Comparison of ENCODE assay signal across 23 mouse cellular contexts in genomic region chr12:9881953-9882623, GRCm38 (mm10).
DNase-seq lines count a peak whose midpoint lies in the region; ATAC-seq lines count a peak whose summit lies in the region.
"Had no signal": no experiment of that assay in that cellular context is flagged by ENCODE, and none has a peak within 500 bp of the region (broad histone marks: within the 10 kb centered on the region; RNA-seq: fewer than 3 reads in every experiment).

No protein-coding gene starts in this region.

- no peak overlapping the region for H3K27ac ChIP-seq in limb, embryonic 13.5 days
- no peak overlapping the region for H3K27ac ChIP-seq in limb, embryonic 10.5 days
- H3K27ac ChIP-seq in midbrain, embryonic 13.5 days = no peak overlapping the region
- no peak overlapping the region for H3K27ac ChIP-seq in kidney, embryonic 15.5 days
- H3K27ac ChIP-seq: embryonic facial prominence, embryonic 13.5 days; embryonic facial prominence, embryonic 15.5 days; forebrain, embryonic 13.5 days; forebrain, embryonic 15.5 days had no signal

- H3K9me3 ChIP-seq in limb, embryonic 13.5 days = no peaks in the 10 kb centered on the region
- H3K9me3 ChIP-seq in limb, embryonic 10.5 days (replicated peaks) = no peaks in the 10 kb centered on the region
- H3K9me3 ChIP-seq in midbrain, embryonic 13.5 days = no peaks in the 10 kb centered on the region
- no peaks in the 10 kb centered on the region for H3K9me3 ChIP-seq in kidney, embryonic 15.5 days (replicated peaks)
- H3K9me3 ChIP-seq: embryonic facial prominence, embryonic 13.5 days; embryonic facial prominence, embryonic 15.5 days; forebrain, embryonic 13.5 days; forebrain, embryonic 15.5 days had no signal

- no peak for DNase-seq in limb, embryonic 10.5 days (ENCODE audit: low spot score)
- peak; percentile 34 for DNase-seq in 3T3-L1 (ENCODE audit: low read depth, low spot score)
- peak; percentile 43 for DNase-seq in fat pad, adult 2 months (ENCODE audit: extremely low read depth, low read depth, low spot score)
- DNase-seq in large intestine, adult 2 months (ENCODE audit: low read depth, low spot score) = peak; percentile 37
- DNase-seq in layer of hippocampus, adult 11-12 months (ENCODE audit: low spot score) = no peak
- DNase-seq: adrenal gland, adult 8-10 months; adrenal gland, postnatal 14 days; adrenal gland, postnatal 36 days; cerebellum, adult 11-12 months; cerebellum, adult 2 months; cerebellum, adult 9-10 months; cerebellum, postnatal 10 days; cerebellum, postnatal 25 days; embryo, embryonic 11 days; forebrain, postnatal 0 days had no signal

- H3K9ac ChIP-seq in limb, embryonic 13.5 days = no peak overlapping the region
- H3K9ac ChIP-seq in midbrain, embryonic 13.5 days (replicated peaks) = no peak overlapping the region
- no peak overlapping the region for H3K9ac ChIP-seq in kidney, embryonic 15.5 days
- H3K9ac ChIP-seq: embryonic facial prominence, embryonic 13.5 days; embryonic facial prominence, embryonic 15.5 days; forebrain, embryonic 13.5 days; forebrain, embryonic 15.5 days; forebrain, postnatal 0 days had no signal

- H3K4me2 ChIP-seq in limb, embryonic 13.5 days (replicated peaks) = no peak overlapping the region
- H3K4me2 ChIP-seq in midbrain, embryonic 13.5 days (replicated peaks) = no peak overlapping the region
- H3K4me2 ChIP-seq in kidney, embryonic 15.5 days = no peak overlapping the region
- H3K4me2 ChIP-seq: embryonic facial prominence, embryonic 13.5 days; embryonic facial prominence, embryonic 15.5 days; forebrain, embryonic 13.5 days; forebrain, embryonic 15.5 days had no signal

- peak; percentile 73 for ATAC-seq in limb, embryonic 13.5 days (ENCODE audit: low FRiP score, low read depth)
- no peak for ATAC-seq in midbrain, embryonic 13.5 days
- no peak for ATAC-seq in kidney, embryonic 15.5 days (replicated peaks; ENCODE audit: low FRiP score)
- ATAC-seq: forebrain, embryonic 13.5 days; forebrain, embryonic 15.5 days; forebrain, postnatal 0 days had no signal

- H3K4me1 ChIP-seq in limb, embryonic 13.5 days = no peaks in the 10 kb centered on the region; the same call in 1 of the 2 replicates
- H3K4me1 ChIP-seq in limb, embryonic 10.5 days = peaks cover 4% of the 10 kb centered on the region; the same call in 1 of the 2 replicates
- H3K4me1 ChIP-seq in midbrain, embryonic 13.5 days (replicated peaks) = no peaks in the 10 kb centered on the region
- H3K4me1 ChIP-seq in kidney, embryonic 15.5 days = no peaks in the 10 kb centered on the region
- H3K4me1 ChIP-seq: embryonic facial prominence, embryonic 13.5 days; embryonic facial prominence, embryonic 15.5 days; forebrain, embryonic 13.5 days; forebrain, embryonic 15.5 days had no signal

- no peaks in the 10 kb centered on the region for H3K36me3 ChIP-seq in limb, embryonic 13.5 days
- H3K36me3 ChIP-seq in limb, embryonic 10.5 days = no peaks in the 10 kb centered on the region
- no peaks in the 10 kb centered on the region for H3K36me3 ChIP-seq in midbrain, embryonic 13.5 days
- H3K36me3 ChIP-seq in kidney, embryonic 15.5 days = no peaks in the 10 kb centered on the region
- H3K36me3 ChIP-seq: embryonic facial prominence, embryonic 13.5 days; embryonic facial prominence, embryonic 15.5 days; forebrain, embryonic 15.5 days had no signal

- WGBS in limb, embryonic 13.5 days = 59% methylated on average over 2 of the region's 2 CpGs
- WGBS in limb, embryonic 10.5 days = 91% methylated on average over 2 of the region's 2 CpGs
- 27% methylated on average over 2 of the region's 2 CpGs for WGBS in large intestine, adult 2 months
- 93% methylated on average over 2 of the region's 2 CpGs for WGBS in midbrain, embryonic 13.5 days
- WGBS in kidney, embryonic 15.5 days = 89% methylated on average over 2 of the region's 2 CpGs

- no peaks in the 10 kb centered on the region for H3K27me3 ChIP-seq in limb, embryonic 13.5 days
- H3K27me3 ChIP-seq in limb, embryonic 10.5 days (ENCODE audit: low read depth, poor library complexity, severe bottlenecking) = no peaks in the 10 kb centered on the region
- no peaks in the 10 kb centered on the region for H3K27me3 ChIP-seq in midbrain, embryonic 13.5 days
- no peaks in the 10 kb centered on the region for H3K27me3 ChIP-seq in kidney, embryonic 15.5 days
- H3K27me3 ChIP-seq: embryonic facial prominence, embryonic 13.5 days; embryonic facial prominence, embryonic 15.5 days; forebrain, embryonic 13.5 days; forebrain, embryonic 15.5 days had no signal

- no peak overlapping the region for H3K4me3 ChIP-seq in limb, embryonic 13.5 days
- H3K4me3 ChIP-seq in limb, embryonic 10.5 days = no peak overlapping the region
- no peak overlapping the region for H3K4me3 ChIP-seq in midbrain, embryonic 13.5 days (replicated peaks)
- H3K4me3 ChIP-seq in kidney, embryonic 15.5 days (replicated peaks) = no peak overlapping the region
- H3K4me3 ChIP-seq: embryonic facial prominence, embryonic 13.5 days; embryonic facial prominence, embryonic 15.5 days; erythroblast, embryonic 14.5 days; forebrain, embryonic 13.5 days; forebrain, embryonic 15.5 days had no signal

Comparison
In these comparisons a context has a peak if more than half of its experiments do, and no peak if none do; other contexts are left out.
1. DNase-seq: peak in 3T3-L1 (single experiment), fat pad, adult 2 months (single experiment) and large intestine, adult 2 months (single experiment); none in limb, embryonic 10.5 days (single experiment) and layer of hippocampus, adult 11-12 months (single experiment).